Mouse (Mus musculus): ENCODE results near the gene Gabarapl2. TPM values are rescaled to one million over a fixed set of nuclear protein-coding genes. Genes with fewer than 3 reads are reported as not detected.

Gabarapl2 gene
- polyA plus RNA-seq, 1 experiment from 2014 or later = 492 TPM

- Histone ChIP-seq H3K4me3 (no peak overlapping the region), H3K27ac (no peak overlapping the region), H3K4me2 (no peak overlapping the region), H3K36me3 (peaks cover 29% of the 10 kb centered on the region), H3K4me1 (replicated peaks) (peaks cover 2% of the 10 kb centered on the region; the same call in 1 of the 2 replicates), H3K9me3 (no peaks in the 10 kb centered on the region), H3K27me3 (no peaks in the 10 kb centered on the region), H3K9ac (no peak overlapping the region)
- ATAC-seq (ENCODE audit: low FRiP score) = no peak
- 80% methylated on average over 3 of the region's 3 CpGs for WGBS
Observed at GRCm38 (mm10) chr8:111961330-111961729, 20.8 kb downstream of the Gabarapl2 start.

- Histone ChIP-seq H3K27ac (no peak overlapping the region), H3K9ac (no peak overlapping the region), H3K27me3 (no peaks in the 10 kb centered on the region), H3K36me3 (peaks cover 23% of the 10 kb centered on the region), H3K4me2 (no peak overlapping the region), H3K4me3 (no peak overlapping the region), H3K4me1 (replicated peaks) (peaks cover 2% of the 10 kb centered on the region; the same call in 1 of the 2 replicates), H3K9me3 (no peaks in the 10 kb centered on the region)
- no peak for ATAC-seq (ENCODE audit: low FRiP score)
- 89% methylated on average over 1 of the region's 1 CpGs for WGBS
Observed at GRCm38 (mm10) chr8:111962589-111962988, 22.1 kb downstream of the Gabarapl2 start.

GRCm38 (mm10) chr8:111963091-111963490 is 22.6 kb downstream of the Gabarapl2 start:
- Histone ChIP-seq H3K9me3 (no peaks in the 10 kb centered on the region), H3K4me1 (replicated peaks) (peaks cover 2% of the 10 kb centered on the region; the same call in 1 of the 2 replicates), H3K4me3 (no peak overlapping the region), H3K36me3 (peaks cover 25% of the 10 kb centered on the region), H3K4me2 (no peak overlapping the region), H3K27me3 (no peaks in the 10 kb centered on the region), H3K9ac (no peak overlapping the region), H3K27ac (no peak overlapping the region)
- ATAC-seq (ENCODE audit: low FRiP score) = no peak
- WGBS = 66% methylated on average over 10 of the region's 10 CpGs

GRCm38 (mm10) chr8:111963546-111963945 is 23.0 kb downstream of the Gabarapl2 start:
- WGBS = 74% methylated on average over 4 of the region's 4 CpGs
- H3K9ac ChIP-seq = no peak overlapping the region
- no peak overlapping the region for H3K4me3 ChIP-seq
- no peak for ATAC-seq (ENCODE audit: low FRiP score)
- no peaks in the 10 kb centered on the region for H3K27me3 ChIP-seq
- H3K36me3 ChIP-seq = peaks cover 23% of the 10 kb centered on the region
- no peak overlapping the region for H3K4me2 ChIP-seq
- no peaks in the 10 kb centered on the region for H3K9me3 ChIP-seq
- peaks cover 2% of the 10 kb centered on the region; the same call in 1 of the 2 replicates for H3K4me1 ChIP-seq (replicated peaks)
- no peak overlapping the region for H3K27ac ChIP-seq

GRCm38 (mm10) chr8:111964351-111964750 is 23.8 kb downstream of the Gabarapl2 start:
- Histone ChIP-seq H3K9ac (no peak overlapping the region), H3K27me3 (no peaks in the 10 kb centered on the region), H3K27ac (no peak overlapping the region), H3K4me3 (no peak overlapping the region), H3K4me2 (no peak overlapping the region), H3K4me1 (replicated peaks) (peaks cover 2% of the 10 kb centered on the region; the same call in 1 of the 2 replicates), H3K9me3 (no peaks in the 10 kb centered on the region), H3K36me3 (peaks cover 20% of the 10 kb centered on the region)
- 71% methylated on average over 5 of the region's 5 CpGs for WGBS
- ATAC-seq (ENCODE audit: low FRiP score) = no peak

- ATAC-seq (ENCODE audit: low FRiP score) = no peak
- no peaks in the 10 kb centered on the region for H3K27me3 ChIP-seq
- no peaks in the 10 kb centered on the region for H3K9me3 ChIP-seq
- peaks cover 20% of the 10 kb centered on the region for H3K36me3 ChIP-seq
- no peak overlapping the region for H3K9ac ChIP-seq
- no peak overlapping the region for H3K4me2 ChIP-seq
- peaks cover 2% of the 10 kb centered on the region; the same call in 1 of the 2 replicates for H3K4me1 ChIP-seq (replicated peaks)
- WGBS = 74% methylated on average over 7 of the region's 7 CpGs
- H3K27ac ChIP-seq = no peak overlapping the region
- H3K4me3 ChIP-seq = no peak overlapping the region
Observed at GRCm38 (mm10) chr8:111964849-111965561, 24.5 kb downstream of the Gabarapl2 start.

GRCm38 (mm10) chr8:111967246-111967870 is 26.9 kb downstream of the Gabarapl2 start:
- H3K27ac ChIP-seq = no peak overlapping the region
- no peaks in the 10 kb centered on the region for H3K27me3 ChIP-seq
- no peak overlapping the region for H3K4me3 ChIP-seq
- peaks cover 29% of the 10 kb centered on the region for H3K36me3 ChIP-seq
- no peak for ATAC-seq (ENCODE audit: low FRiP score)
- H3K4me2 ChIP-seq = no peak overlapping the region
- 87% methylated on average over 5 of the region's 5 CpGs for WGBS
- no peaks in the 10 kb centered on the region for H3K9me3 ChIP-seq
- H3K4me1 ChIP-seq (replicated peaks) = peaks cover 2% of the 10 kb centered on the region; the same call in 1 of the 2 replicates
- no peak overlapping the region for H3K9ac ChIP-seq

GRCm38 (mm10) chr8:111968541-111968940 is 28.0 kb downstream of the Gabarapl2 start:
- no peak overlapping the region for H3K4me2 ChIP-seq
- 90% methylated on average over 10 of the region's 10 CpGs for WGBS
- H3K4me1 ChIP-seq (replicated peaks) = no peaks in the 10 kb centered on the region
- H3K36me3 ChIP-seq = peaks cover 32% of the 10 kb centered on the region
- no peak overlapping the region for H3K27ac ChIP-seq
- H3K9ac ChIP-seq = no peak overlapping the region
- H3K9me3 ChIP-seq = no peaks in the 10 kb centered on the region
- ATAC-seq (ENCODE audit: low FRiP score) = no peak
- H3K27me3 ChIP-seq = no peaks in the 10 kb centered on the region
- no peak overlapping the region for H3K4me3 ChIP-seq

GRCm38 (mm10) chr8:111968991-111969390 is 28.5 kb downstream of the Gabarapl2 start:
- 48% methylated on average over 5 of the region's 5 CpGs for WGBS
- ATAC-seq (ENCODE audit: low FRiP score) = no peak
- H3K4me2 ChIP-seq = no peak overlapping the region

GRCm38 (mm10) chr8:111974138-111974537 is 33.6 kb downstream of the Gabarapl2 start:
- H3K4me1 ChIP-seq (replicated peaks) = no peaks in the 10 kb centered on the region
- no peaks in the 10 kb centered on the region for H3K27me3 ChIP-seq
- no peak overlapping the region for H3K4me3 ChIP-seq
- H3K9me3 ChIP-seq = no peaks in the 10 kb centered on the region
- no peak for ATAC-seq (ENCODE audit: low FRiP score)
- H3K4me2 ChIP-seq = no peak overlapping the region
- H3K36me3 ChIP-seq = peaks cover 60% of the 10 kb centered on the region
- H3K9ac ChIP-seq = no peak overlapping the region
- WGBS = 98% methylated on average over 12 of the region's 12 CpGs
- no peak overlapping the region for H3K27ac ChIP-seq

More at GRCm38 (mm10) chr8:111968991-111969390, 28.5 kb downstream of the Gabarapl2 start:
- Histone ChIP-seq H3K27ac (no peak overlapping the region), H3K4me1 (replicated peaks) (no peaks in the 10 kb centered on the region), H3K9me3 (no peaks in the 10 kb centered on the region), H3K4me3 (no peak overlapping the region), H3K36me3 (peaks cover 34% of the 10 kb centered on the region), H3K9ac (no peak overlapping the region), H3K27me3 (no peaks in the 10 kb centered on the region)

- no peak for ATAC-seq (ENCODE audit: low FRiP score)
Observed at GRCm38 (mm10) chr8:111975706-111976105, 35.2 kb downstream of the Gabarapl2 start.

GRCm38 (mm10) chr8:111976326-111976725 is 35.8 kb downstream of the Gabarapl2 start:
- Histone ChIP-seq H3K4me1 (replicated peaks) (no peaks in the 10 kb centered on the region), H3K27me3 (no peaks in the 10 kb centered on the region), H3K27ac (no peak overlapping the region), H3K4me3 (no peak overlapping the region), H3K9me3 (no peaks in the 10 kb centered on the region), H3K4me2 (no peak overlapping the region), H3K36me3 (peaks cover 56% of the 10 kb centered on the region), H3K9ac (no peak overlapping the region)
- no peak for ATAC-seq (ENCODE audit: low FRiP score)
- 90% methylated on average over 2 of the region's 2 CpGs for WGBS

More at GRCm38 (mm10) chr8:111975706-111976105, 35.2 kb downstream of the Gabarapl2 start:
- Histone ChIP-seq H3K36me3 (peaks cover 60% of the 10 kb centered on the region), H3K9ac (no peak overlapping the region), H3K4me2 (no peak overlapping the region), H3K9me3 (no peaks in the 10 kb centered on the region), H3K27me3 (no peaks in the 10 kb centered on the region), H3K27ac (no peak overlapping the region), H3K4me3 (no peak overlapping the region), H3K4me1 (replicated peaks) (no peaks in the 10 kb centered on the region)
- WGBS = 93% methylated on average over 2 of the region's 2 CpGs
